Mouse (Mus musculus) CH12.LX (cell line): ENCODE results near the gene Sptbn1.

Experiments used
- E2F4 ChIP-seq: IDR thresholded peaks from 2 replicates; pipeline ENCODE4 v1.6.1; 2011; ENCODE audit warnings: low read depth, low read length, improper control_type of control experiment; ENCODE audit not compliant: insufficient replicate concordance
- MAX ChIP-seq: IDR thresholded peaks from 2 replicates; pipeline ENCODE4 v1.6.1; 2011; ENCODE audit warnings: low read length, improper control_type of control experiment
- MXI1 ChIP-seq: IDR thresholded peaks from 2 replicates; pipeline ENCODE4 v1.6.1; 2011; ENCODE audit warnings: mild to moderate bottlenecking, low read depth, low read length, improper control_type of control experiment
- POLR2A ChIP-seq: IDR thresholded peaks from 2 replicates; pipeline ENCODE4 v1.6.1; 2011; ENCODE audit warnings: low read depth, mild to moderate bottlenecking, improper control_type of control experiment, low read length
- POLR2AphosphoS2 ChIP-seq: IDR thresholded peaks from 2 replicates; pipeline ENCODE4 v1.6.1; 2011; ENCODE audit warnings: low read depth, low read length, improper control_type of control experiment

DNA sequence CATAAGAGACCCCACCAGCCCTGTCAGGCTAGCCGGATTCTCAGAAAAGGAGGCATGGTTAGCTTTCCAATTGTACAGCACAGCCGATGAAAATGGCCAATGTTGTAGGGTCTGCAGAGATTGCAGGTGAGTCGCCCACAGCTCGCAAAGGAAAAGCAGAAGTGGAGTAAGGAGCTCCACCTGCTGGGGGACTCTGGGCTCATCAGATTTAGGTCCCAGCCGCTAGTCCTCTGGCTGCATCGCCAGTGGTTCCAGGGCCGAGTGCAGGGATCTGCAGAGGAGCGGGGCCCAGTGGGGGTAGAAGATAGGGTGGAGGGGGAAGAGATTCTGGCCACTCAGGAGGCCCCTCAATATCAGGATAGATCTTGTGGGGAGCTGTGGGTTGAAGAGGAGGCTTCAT, 210.7 kb downstream of the Sptbn1 start:
- TF ChIP-seq E2F4 (no peak), POLR2AphosphoS2 (no peak), MAX (no peak), POLR2A (no peak), MXI1 (no peak)
